Mouse (Mus musculus): ENCODE data around the gene Bcat1. TPM values are rescaled to one million over a fixed set of nuclear protein-coding genes. Genes with fewer than 3 reads are reported as not detected.

The Bcat1 gene
- polyA plus RNA-seq, 1 experiment: 1.9 TPM

GRCm38 (mm10) chr6:144989193-144989592, 86.8 kb downstream of the Bcat1 start:
- Histone ChIP-seq H3K4me1 (replicated peaks; ENCODE audit: control insufficient read depth, insufficient read depth, low read length) (peaks cover 9% of the 10 kb centered on the region; the same call in 1 of the 2 replicates), H3K4me3 (ENCODE audit: control insufficient read depth, insufficient read depth, low read length) (no peak overlapping the region), H3K36me3 (ENCODE audit: control insufficient read depth, insufficient read depth, low read length) (no peaks in the 10 kb centered on the region), H3K27me3 (ENCODE audit: control insufficient read depth, insufficient read depth, low read length) (no peaks in the 10 kb centered on the region), H3K27ac (ENCODE audit: control insufficient read depth, insufficient read depth, low read length) (no peak overlapping the region)
- 94% methylated on average over 4 of the region's 4 CpGs for WGBS
- no peak for TF ChIP-seq POLR2A (IDR thresholded peaks at IDR 0.05; ENCODE audit: control insufficient read depth, extremely low read depth, insufficient read depth, low read length, poor library complexity)
- TF ChIP-seq CTCF (IDR thresholded peaks at IDR 0.05; ENCODE audit: borderline replicate concordance, control insufficient read depth, extremely low read depth, insufficient read depth, low read length, poor library complexity): no peak
- DNase-seq: no peak

- Histone ChIP-seq H3K4me3 (ENCODE audit: control insufficient read depth, insufficient read depth, low read length) (no peak overlapping the region), H3K27me3 (ENCODE audit: control insufficient read depth, insufficient read depth, low read length) (no peaks in the 10 kb centered on the region), H3K4me1 (replicated peaks; ENCODE audit: control insufficient read depth, insufficient read depth, low read length) (peaks cover 9% of the 10 kb centered on the region; the same call in 1 of the 2 replicates), H3K27ac (ENCODE audit: control insufficient read depth, insufficient read depth, low read length) (no peak overlapping the region), H3K36me3 (ENCODE audit: control insufficient read depth, insufficient read depth, low read length) (no peaks in the 10 kb centered on the region)
- WGBS: 92% methylated on average over 6 of the region's 6 CpGs
- TF ChIP-seq CTCF (IDR thresholded peaks at IDR 0.05; ENCODE audit: borderline replicate concordance, control insufficient read depth, extremely low read depth, insufficient read depth, low read length, poor library complexity): no peak
- no peak for TF ChIP-seq POLR2A (IDR thresholded peaks at IDR 0.05; ENCODE audit: control insufficient read depth, extremely low read depth, insufficient read depth, low read length, poor library complexity)
- no peak for DNase-seq
Observed at GRCm38 (mm10) chr6:144987676-144988075, 88.3 kb downstream of the Bcat1 start.

- peaks cover 9% of the 10 kb centered on the region; the same call in 1 of the 2 replicates for H3K4me1 ChIP-seq (replicated peaks; ENCODE audit: control insufficient read depth, insufficient read depth, low read length)
- DNase-seq: peak; percentile 20
- no peak overlapping the region for H3K27ac ChIP-seq (ENCODE audit: control insufficient read depth, insufficient read depth, low read length)
- TF ChIP-seq POLR2A (IDR thresholded peaks at IDR 0.05; ENCODE audit: control insufficient read depth, extremely low read depth, insufficient read depth, low read length, poor library complexity): no peak
- TF ChIP-seq CTCF (IDR thresholded peaks at IDR 0.05; ENCODE audit: borderline replicate concordance, control insufficient read depth, extremely low read depth, insufficient read depth, low read length, poor library complexity): no peak
- H3K4me3 ChIP-seq (ENCODE audit: control insufficient read depth, insufficient read depth, low read length): no peak overlapping the region
- WGBS: 24% methylated on average over 7 of the region's 7 CpGs
- H3K27me3 ChIP-seq (ENCODE audit: control insufficient read depth, insufficient read depth, low read length): no peaks in the 10 kb centered on the region
- no peaks in the 10 kb centered on the region for H3K36me3 ChIP-seq (ENCODE audit: control insufficient read depth, insufficient read depth, low read length)
Observed at GRCm38 (mm10) chr6:144987216-144987615, 88.8 kb downstream of the Bcat1 start.

GRCm38 (mm10) chr6:144984221-144984620, 91.8 kb downstream of the Bcat1 start:
- Histone ChIP-seq H3K36me3 (ENCODE audit: control insufficient read depth, insufficient read depth, low read length) (no peaks in the 10 kb centered on the region), H3K27me3 (ENCODE audit: control insufficient read depth, insufficient read depth, low read length) (no peaks in the 10 kb centered on the region), H3K27ac (ENCODE audit: control insufficient read depth, insufficient read depth, low read length) (no peak overlapping the region), H3K4me3 (ENCODE audit: control insufficient read depth, insufficient read depth, low read length) (no peak overlapping the region), H3K4me1 (replicated peaks; ENCODE audit: control insufficient read depth, insufficient read depth, low read length) (peaks cover 9% of the 10 kb centered on the region; the same call in 1 of the 2 replicates)
- 97% methylated on average over 8 of the region's 8 CpGs for WGBS
- TF ChIP-seq CTCF (IDR thresholded peaks at IDR 0.05; ENCODE audit: borderline replicate concordance, control insufficient read depth, extremely low read depth, insufficient read depth, low read length, poor library complexity) (no peak), POLR2A (IDR thresholded peaks at IDR 0.05; ENCODE audit: control insufficient read depth, extremely low read depth, insufficient read depth, low read length, poor library complexity) (no peak)
- DNase-seq: no peak

- Histone ChIP-seq H3K27me3 (ENCODE audit: control insufficient read depth, insufficient read depth, low read length) (no peaks in the 10 kb centered on the region), H3K4me3 (ENCODE audit: control insufficient read depth, insufficient read depth, low read length) (no peak overlapping the region), H3K36me3 (ENCODE audit: control insufficient read depth, insufficient read depth, low read length) (no peaks in the 10 kb centered on the region), H3K4me1 (replicated peaks; ENCODE audit: control insufficient read depth, insufficient read depth, low read length) (peaks cover under 1% of the 10 kb centered on the region; the same call in 1 of the 2 replicates), H3K27ac (ENCODE audit: control insufficient read depth, insufficient read depth, low read length) (no peak overlapping the region)
- TF ChIP-seq CTCF (IDR thresholded peaks at IDR 0.05; ENCODE audit: borderline replicate concordance, control insufficient read depth, extremely low read depth, insufficient read depth, low read length, poor library complexity): no peak
- TF ChIP-seq POLR2A (IDR thresholded peaks at IDR 0.05; ENCODE audit: control insufficient read depth, extremely low read depth, insufficient read depth, low read length, poor library complexity): no peak
- DNase-seq: no peak
- 97% methylated on average over 3 of the region's 3 CpGs for WGBS
Observed at GRCm38 (mm10) chr6:144982093-144982492, 93.9 kb downstream of the Bcat1 start.

- DNase-seq: no peak
- H3K4me3 ChIP-seq (ENCODE audit: control insufficient read depth, insufficient read depth, low read length): no peak overlapping the region
- H3K4me1 ChIP-seq (replicated peaks; ENCODE audit: control insufficient read depth, insufficient read depth, low read length): no peaks in the 10 kb centered on the region
- WGBS: 95% methylated on average over 8 of the region's 8 CpGs
- H3K36me3 ChIP-seq (ENCODE audit: control insufficient read depth, insufficient read depth, low read length): no peaks in the 10 kb centered on the region
- H3K27me3 ChIP-seq (ENCODE audit: control insufficient read depth, insufficient read depth, low read length): no peaks in the 10 kb centered on the region
- H3K27ac ChIP-seq (ENCODE audit: control insufficient read depth, insufficient read depth, low read length): no peak overlapping the region
- TF ChIP-seq POLR2A (IDR thresholded peaks at IDR 0.05; ENCODE audit: control insufficient read depth, extremely low read depth, insufficient read depth, low read length, poor library complexity) (no peak), CTCF (IDR thresholded peaks at IDR 0.05; ENCODE audit: borderline replicate concordance, control insufficient read depth, extremely low read depth, insufficient read depth, low read length, poor library complexity) (no peak)
Observed at GRCm38 (mm10) chr6:144972351-144972750, 103.6 kb downstream of the Bcat1 start.

GRCm38 (mm10) chr6:144970900-144971299, 105.1 kb downstream of the Bcat1 start:
- H3K4me1 ChIP-seq (replicated peaks; ENCODE audit: control insufficient read depth, insufficient read depth, low read length): no peaks in the 10 kb centered on the region
- DNase-seq: peak; percentile 27
- no peak overlapping the region for H3K4me3 ChIP-seq (ENCODE audit: control insufficient read depth, insufficient read depth, low read length)
- H3K36me3 ChIP-seq (ENCODE audit: control insufficient read depth, insufficient read depth, low read length): no peaks in the 10 kb centered on the region
- H3K27me3 ChIP-seq (ENCODE audit: control insufficient read depth, insufficient read depth, low read length): no peaks in the 10 kb centered on the region
- 91% methylated on average over 4 of the region's 4 CpGs for WGBS
- H3K27ac ChIP-seq (ENCODE audit: control insufficient read depth, insufficient read depth, low read length): no peak overlapping the region
- TF ChIP-seq CTCF (IDR thresholded peaks at IDR 0.05; ENCODE audit: borderline replicate concordance, control insufficient read depth, extremely low read depth, insufficient read depth, low read length, poor library complexity): no peak
- TF ChIP-seq POLR2A (IDR thresholded peaks at IDR 0.05; ENCODE audit: control insufficient read depth, extremely low read depth, insufficient read depth, low read length, poor library complexity): no peak
